Mouse (Mus musculus): Measurements from ENCODE around the gene Gm21972. TPM values are rescaled to one million over a fixed set of nuclear protein-coding genes. Genes with fewer than 3 reads are reported as not detected.

Gm21972 gene
- polyA plus RNA-seq, 1 experiment = 1.5 TPM

- H3K4me3 ChIP-seq (ENCODE audit: insufficient read depth, low read length) = no peak overlapping the region
- no peak for TF ChIP-seq CTCF (IDR thresholded peaks at IDR 0.05; ENCODE audit: extremely low read depth, insufficient read depth, low read length)
- no peak for TF ChIP-seq POLR2A (IDR thresholded peaks at IDR 0.05; ENCODE audit: extremely low read depth, insufficient read depth, low read length)
- H3K4me1 ChIP-seq (ENCODE audit: control insufficient read depth, insufficient read depth, low read length) = no peaks in the 10 kb centered on the region
- H3K27ac ChIP-seq (ENCODE audit: insufficient read depth, low read length) = no peak overlapping the region
Measured at GRCm38 (mm10) chr1:86183577-86184263, 50.3 kb downstream of the Gm21972 start.

GRCm38 (mm10) chr1:86186762-86187161 lies 53.3 kb downstream of the Gm21972 start:
- no peak for TF ChIP-seq POLR2A (IDR thresholded peaks at IDR 0.05; ENCODE audit: extremely low read depth, insufficient read depth, low read length)
- TF ChIP-seq CTCF (IDR thresholded peaks at IDR 0.05; ENCODE audit: extremely low read depth, insufficient read depth, low read length) = no peak
- Histone ChIP-seq H3K27ac (ENCODE audit: insufficient read depth, low read length) (no peak overlapping the region), H3K4me3 (ENCODE audit: insufficient read depth, low read length) (no peak overlapping the region)

GRCm38 (mm10) chr1:86187856-86188255 lies 54.4 kb downstream of the Gm21972 start:
- Histone ChIP-seq H3K4me1 (ENCODE audit: control insufficient read depth, insufficient read depth, low read length) (no peaks in the 10 kb centered on the region), H3K27ac (ENCODE audit: insufficient read depth, low read length) (no peak overlapping the region), H3K4me3 (ENCODE audit: insufficient read depth, low read length) (no peak overlapping the region)
- no peak for TF ChIP-seq POLR2A (IDR thresholded peaks at IDR 0.05; ENCODE audit: extremely low read depth, insufficient read depth, low read length)
- TF ChIP-seq CTCF (IDR thresholded peaks at IDR 0.05; ENCODE audit: extremely low read depth, insufficient read depth, low read length) = no peak

More at GRCm38 (mm10) chr1:86186762-86187161, 53.3 kb downstream of the Gm21972 start:
- H3K4me1 ChIP-seq (ENCODE audit: control insufficient read depth, insufficient read depth, low read length) = no peaks in the 10 kb centered on the region

GRCm38 (mm10) chr1:86188271-86188670 lies 54.8 kb downstream of the Gm21972 start:
- Histone ChIP-seq H3K4me1 (ENCODE audit: control insufficient read depth, insufficient read depth, low read length) (no peaks in the 10 kb centered on the region), H3K27ac (ENCODE audit: insufficient read depth, low read length) (no peak overlapping the region), H3K4me3 (ENCODE audit: insufficient read depth, low read length) (no peak overlapping the region)
- TF ChIP-seq POLR2A (IDR thresholded peaks at IDR 0.05; ENCODE audit: extremely low read depth, insufficient read depth, low read length) = no peak
- TF ChIP-seq CTCF (IDR thresholded peaks at IDR 0.05; ENCODE audit: extremely low read depth, insufficient read depth, low read length) = no peak

- no peak overlapping the region for H3K27ac ChIP-seq (ENCODE audit: insufficient read depth, low read length)
- H3K4me1 ChIP-seq (ENCODE audit: control insufficient read depth, insufficient read depth, low read length) = no peaks in the 10 kb centered on the region
- no peak for TF ChIP-seq POLR2A (IDR thresholded peaks at IDR 0.05; ENCODE audit: extremely low read depth, insufficient read depth, low read length)
- TF ChIP-seq CTCF (IDR thresholded peaks at IDR 0.05; ENCODE audit: extremely low read depth, insufficient read depth, low read length) = no peak
- no peak overlapping the region for H3K4me3 ChIP-seq (ENCODE audit: insufficient read depth, low read length)
Measured at GRCm38 (mm10) chr1:86189034-86189702, 55.7 kb downstream of the Gm21972 start.

GRCm38 (mm10) chr1:86190843-86191242 lies 57.4 kb downstream of the Gm21972 start:
- no peaks in the 10 kb centered on the region for H3K4me1 ChIP-seq (ENCODE audit: control insufficient read depth, insufficient read depth, low read length)
- TF ChIP-seq CTCF (IDR thresholded peaks at IDR 0.05; ENCODE audit: extremely low read depth, insufficient read depth, low read length) (no peak), POLR2A (IDR thresholded peaks at IDR 0.05; ENCODE audit: extremely low read depth, insufficient read depth, low read length) (no peak)
- no peak overlapping the region for H3K4me3 ChIP-seq (ENCODE audit: insufficient read depth, low read length)
- no peak overlapping the region for H3K27ac ChIP-seq (ENCODE audit: insufficient read depth, low read length)

GRCm38 (mm10) chr1:86194044-86194443 lies 60.6 kb downstream of the Gm21972 start:
- Histone ChIP-seq H3K27ac (ENCODE audit: insufficient read depth, low read length) (no peak overlapping the region), H3K4me3 (ENCODE audit: insufficient read depth, low read length) (no peak overlapping the region), H3K4me1 (ENCODE audit: control insufficient read depth, insufficient read depth, low read length) (no peaks in the 10 kb centered on the region)
- TF ChIP-seq CTCF (IDR thresholded peaks at IDR 0.05; ENCODE audit: extremely low read depth, insufficient read depth, low read length) (no peak), POLR2A (IDR thresholded peaks at IDR 0.05; ENCODE audit: extremely low read depth, insufficient read depth, low read length) (no peak)

- Histone ChIP-seq H3K4me3 (ENCODE audit: insufficient read depth, low read length) (no peak overlapping the region), H3K27ac (ENCODE audit: insufficient read depth, low read length) (no peak overlapping the region), H3K4me1 (ENCODE audit: control insufficient read depth, insufficient read depth, low read length) (no peaks in the 10 kb centered on the region; the same call in 1 of the 2 replicates)
- no peak for TF ChIP-seq POLR2A (IDR thresholded peaks at IDR 0.05; ENCODE audit: extremely low read depth, insufficient read depth, low read length)
- no peak for TF ChIP-seq CTCF (IDR thresholded peaks at IDR 0.05; ENCODE audit: extremely low read depth, insufficient read depth, low read length)
Measured at GRCm38 (mm10) chr1:86198276-86198675, 64.8 kb downstream of the Gm21972 start.

- Histone ChIP-seq H3K27ac (ENCODE audit: insufficient read depth, low read length) (no peak overlapping the region), H3K4me3 (ENCODE audit: insufficient read depth, low read length) (no peak overlapping the region), H3K4me1 (ENCODE audit: control insufficient read depth, insufficient read depth, low read length) (no peaks in the 10 kb centered on the region; the same call in 1 of the 2 replicates)
- TF ChIP-seq POLR2A (IDR thresholded peaks at IDR 0.05; ENCODE audit: extremely low read depth, insufficient read depth, low read length) = no peak
- TF ChIP-seq CTCF (IDR thresholded peaks at IDR 0.05; ENCODE audit: extremely low read depth, insufficient read depth, low read length) = no peak
Measured at GRCm38 (mm10) chr1:86199026-86199425, 65.6 kb downstream of the Gm21972 start.

- Histone ChIP-seq H3K4me3 (ENCODE audit: insufficient read depth, low read length) (no peak overlapping the region), H3K4me1 (ENCODE audit: control insufficient read depth, insufficient read depth, low read length) (no peaks in the 10 kb centered on the region; the same call in 1 of the 2 replicates), H3K27ac (ENCODE audit: insufficient read depth, low read length) (no peak overlapping the region)
- TF ChIP-seq POLR2A (IDR thresholded peaks at IDR 0.05; ENCODE audit: extremely low read depth, insufficient read depth, low read length) (no peak), CTCF (IDR thresholded peaks at IDR 0.05; ENCODE audit: extremely low read depth, insufficient read depth, low read length) (no peak)
Measured at GRCm38 (mm10) chr1:86201312-86201711, 67.9 kb downstream of the Gm21972 start.

Data from cortical plate, adult 2 months (tissue).